In the genomic region with DNA sequence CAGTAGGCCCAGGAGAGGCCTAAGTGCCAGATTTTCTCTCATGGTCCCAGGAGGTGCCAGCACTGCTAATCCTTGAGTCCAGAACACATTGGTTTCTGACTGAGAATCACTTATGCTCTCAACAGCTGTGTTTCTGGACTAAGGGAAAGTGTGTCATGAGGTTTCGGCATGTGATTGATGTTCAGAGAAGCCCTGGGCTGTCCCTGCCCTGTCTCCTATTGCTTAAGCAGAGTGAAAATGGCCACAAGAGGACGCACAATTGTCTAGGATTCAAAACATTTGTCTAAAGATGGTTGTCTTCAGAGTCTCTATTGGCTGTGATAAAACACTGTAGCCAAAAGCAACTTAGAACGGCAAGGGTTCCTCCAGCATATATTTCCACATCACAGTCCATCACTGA, we compare ENCODE assay signal across 20 mouse cellular contexts.
DNase-seq lines count a peak whose midpoint lies in the region; TF ChIP-seq lines count a peak whose summit lies in the region.
"Had no signal": no experiment of that assay in that cellular context is flagged by ENCODE, and none has a peak within 500 bp of the region (broad histone marks: within the 10 kb centered on the region; RNA-seq: fewer than 3 reads in every experiment).

No protein-coding gene starts in this region.

- H3K27me3 ChIP-seq in heart, adult 2 months (ENCODE audit: control insufficient read depth, insufficient read depth, low read length), result no peaks in the 10 kb centered on the region
- peaks cover 0 to 1% of the 10 kb centered on the region in 2 experiments; a peak in 2 of 4 replicates for H3K27me3 ChIP-seq in MEL (ENCODE audit: control insufficient read depth in 1 of 2, insufficient read depth in 2 of 2, low read length in 2 of 2)
- H3K27me3 ChIP-seq: embryonic facial prominence, embryonic 15.5 days; heart, embryonic 15.5 days; hindbrain, embryonic 12.5 days had no signal

- DNase-seq in adrenal gland, postnatal 14 days, result peak; percentile 29
- DNase-seq in adrenal gland, postnatal 10 days, result no peak
- DNase-seq in heart, adult 2 months, result no peak
- no peak for DNase-seq in heart, postnatal 36 days
- no peak for DNase-seq in MEL (ENCODE audit: low read depth, low spot score)
- no peak for DNase-seq in embryo, embryonic 10.5 days (ENCODE audit: low spot score)
- DNase-seq in yolk sac, embryonic 10.5 days (ENCODE audit: low spot score), result no peak
- DNase-seq: adrenal gland, postnatal 36 days; cerebellum, adult 2 months; cerebellum, postnatal 10 days; embryo, embryonic 11 days; gastrocnemius, postnatal 14 days; heart, postnatal 4 days; kidney, adult 11 months had no signal

- no peak overlapping the region for H3K9ac ChIP-seq in heart, adult 2 months (ENCODE audit: low read depth, low read length)
- H3K9ac ChIP-seq in MEL (ENCODE audit: control insufficient read depth, low read depth, low read length, poor library complexity, severe bottlenecking), result no peak overlapping the region
- H3K9ac ChIP-seq: embryonic facial prominence, embryonic 15.5 days; heart, embryonic 15.5 days; hindbrain, embryonic 12.5 days had no signal

- no peak for TF ChIP-seq EP300 in heart, adult 2 months (IDR thresholded peaks at IDR 0.05; ENCODE audit: insufficient read depth, low read depth, low read length)
- no peak for TF ChIP-seq EP300 in MEL (IDR thresholded peaks at IDR 0.05; ENCODE audit: low read depth in 1 of 2, low read length in 2 of 2)

- no peak overlapping the region for H3K27ac ChIP-seq in heart, adult 2 months
- H3K27ac ChIP-seq in MEL (ENCODE audit: control insufficient read depth, low read depth, low read length), result no peak overlapping the region
- H3K27ac ChIP-seq: embryonic facial prominence, embryonic 15.5 days; forebrain, embryonic 10.5 days; heart, embryonic 15.5 days; hindbrain, embryonic 12.5 days; hindbrain, postnatal 0 days had no signal

- H3K4me3 ChIP-seq in heart, adult 2 months, result no peak overlapping the region
- H3K4me3 ChIP-seq in MEL (ENCODE audit: control insufficient read depth in 1 of 2, insufficient read depth in 1 of 2, low read depth in 2 of 2, low read length in 2 of 2), result no peak overlapping the region
- H3K4me3 ChIP-seq: embryonic facial prominence, embryonic 15.5 days; erythroblast, embryonic 14.5 days; forebrain, embryonic 10.5 days; heart, embryonic 15.5 days; hindbrain, embryonic 12.5 days had no signal

- H3K4me1 ChIP-seq in heart, adult 2 months (ENCODE audit: control insufficient read depth, insufficient read depth, low read length), result peaks cover 1% of the 10 kb centered on the region
- no peaks in the 10 kb centered on the region for H3K4me1 ChIP-seq in MEL (ENCODE audit: control insufficient read depth in 1 of 2, insufficient read depth in 2 of 2, low read length in 2 of 2)
- H3K4me1 ChIP-seq: embryonic facial prominence, embryonic 15.5 days; forebrain, embryonic 10.5 days; hindbrain, embryonic 12.5 days had no signal

- 83% methylated on average over 3 of the region's 3 CpGs for WGBS in heart, adult 2 months

- TF ChIP-seq RAD21 in MEL (IDR thresholded peaks at IDR 0.05; ENCODE audit: low read depth, low read length), result no peak

- intact Hi-C loops in heart, adult 2 months (cut with DNase I), result no loop called here
- intact Hi-C loops in heart, postnatal 36 days (cut with DNase I), result no loop called here

- peak; percentile 10; the same call in 1 of the 2 replicates for TF ChIP-seq CTCF in heart, adult 2 months (IDR thresholded peaks at IDR 0.05)
- peak in 1 of 3 experiments; percentile 8; a peak in 1 of 6 replicates for TF ChIP-seq CTCF in MEL (IDR thresholded peaks at IDR 0.05 in 2 of 3, conservative IDR thresholded peaks at IDR 0.05 in 1 of 3; ENCODE audit: control insufficient read depth in 1 of 3, insufficient read depth in 1 of 3, low read depth in 2 of 3, low read length in 3 of 3, poor library complexity in 1 of 3, severe bottlenecking in 1 of 3)

- no peaks in the 10 kb centered on the region for H3K9me3 ChIP-seq in MEL (replicated peaks; ENCODE audit: insufficient read depth, low read length)
- H3K9me3 ChIP-seq: embryonic facial prominence, embryonic 15.5 days; forebrain, embryonic 10.5 days; heart, embryonic 15.5 days; hindbrain, embryonic 12.5 days had no signal

- 0 out of 2 replicates have a peak, but pooled peaks cover 3% of the 10 kb centered on the region for H3K79me2 ChIP-seq in heart, adult 2 months (replicated peaks; ENCODE audit: control insufficient read depth, insufficient read depth, low read length)
- no peaks in the 10 kb centered on the region for H3K79me2 ChIP-seq in MEL (ENCODE audit: control insufficient read depth, insufficient read depth, low read length, poor library complexity)

- H3K36me3 ChIP-seq in heart, adult 2 months (ENCODE audit: control insufficient read depth, insufficient read depth, low read length), result no peaks in the 10 kb centered on the region
- no peaks in the 10 kb centered on the region for H3K36me3 ChIP-seq in MEL (ENCODE audit: control insufficient read depth in 1 of 2, insufficient read depth in 2 of 2, low read length in 2 of 2)
- H3K36me3 ChIP-seq: embryonic facial prominence, embryonic 15.5 days; forebrain, embryonic 10.5 days; heart, embryonic 15.5 days; hindbrain, embryonic 12.5 days had no signal

- TF ChIP-seq POLR2A in heart, adult 2 months (IDR thresholded peaks at IDR 0.05; ENCODE audit: insufficient read depth, low read depth, low read length), result no peak
- no peak for TF ChIP-seq POLR2A in MEL (IDR thresholded peaks at IDR 0.05; ENCODE audit: control insufficient read depth in 1 of 2, insufficient read depth in 1 of 2, low read depth in 1 of 2, low read length in 2 of 2, poor library complexity in 1 of 2)

TF ChIP-seq in MEL, 35 proteins besides CTCF, POLR2A, EP300 and RAD21:
- TF ChIP-seq SMC3 (IDR thresholded peaks at IDR 0.05; ENCODE audit: low read depth, low read length) (peak; percentile 7; the same call in 1 of the 2 replicates), CHD2 (IDR thresholded peaks at IDR 0.05; ENCODE audit: low read length) (no peak)
TF ChIP-seq in MEL: peak in this region for 1.
